Mouse (Mus musculus) intestine, postnatal 0 days (tissue): ENCODE results near the gene Vti1a. TPM values are rescaled to one million over a fixed set of nuclear protein-coding genes. Genes with fewer than 3 reads are reported as not detected.
A peak's percentile ranks its signal among the peaks of the same experiment; 100 is the strongest.

Experiments used
- ATAC-seq: fragments of 200-750 bp; cut with Nextera tagmentation; 2 replicates; pipeline ENCODE4 v1.8.0; 2017; ENCODE audit warnings: mild to moderate bottlenecking, moderate TSS enrichment, moderate library complexity
- H3K27ac ChIP-seq: fragments of 300-500 bp; sonication (generic); 2 replicates; pipeline ENCODE4 v1.5.1; 2014; ENCODE audit warnings: mild to moderate bottlenecking, low read depth, low read length, moderate library complexity
- H3K27me3 ChIP-seq: fragments of 300-500 bp; sonication (generic); replicated peaks from 2 replicates; pipeline ENCODE4 v1.6.1; 2014; ENCODE audit warnings: low read length, mixed read lengths; ENCODE audit not compliant: control insufficient read depth, insufficient read depth
- H3K36me3 ChIP-seq: fragments of 300-500 bp; sonication (generic); 2 replicates; pipeline ENCODE4 v1.6.1; 2014; ENCODE audit warnings: mild to moderate bottlenecking, moderate library complexity; ENCODE audit not compliant: control insufficient read depth, insufficient read depth
- H3K4me1 ChIP-seq: fragments of 300-500 bp; sonication (generic); replicated peaks from 2 replicates; pipeline ENCODE4 v1.6.1; 2014; ENCODE audit warnings: antibody characterized with exemption, low read length, mixed read lengths; ENCODE audit not compliant: control insufficient read depth, insufficient read depth
- H3K4me2 ChIP-seq: fragments of 300-500 bp; sonication (generic); replicated peaks from 2 replicates; pipeline ENCODE4 v1.6.1; 2014; ENCODE audit warnings: low read depth, mild to moderate bottlenecking, moderate library complexity
- H3K4me3 ChIP-seq: fragments of 300-500 bp; sonication (generic); 2 replicates; pipeline ENCODE4 v1.5.1; 2014; ENCODE audit warnings: low read depth, low read length
- H3K9ac ChIP-seq: fragments of 300-500 bp; sonication (generic); 2 replicates; pipeline ENCODE4 v1.6.1; 2014; ENCODE audit warnings: mild to moderate bottlenecking, low read depth, low read length
- H3K9me3 ChIP-seq: fragments of 300-500 bp; sonication (generic); 2 replicates; pipeline ENCODE4 v1.6.1; 2016; ENCODE audit warnings: mixed run types; ENCODE audit not compliant: control insufficient read depth
- CTCF ChIP-seq: sonication (generic); IDR thresholded peaks from 2 replicates; pipeline ENCODE4 v1.5.1; 2016; ENCODE audit warnings: low read depth, mild to moderate bottlenecking, control low read depth, antibody characterized with exemption, moderate library complexity
- WGBS: fragments of 180-500 bp; shearing (Covaris S2); extraction: QIAGEN DNeasy Blood & Tissue Kit; methylation state at CpG from one replicate; pipeline ENCODE4 v1.1.7; 2014; 5-methylcytosine and 5-hydroxymethylcytosine counted together
- polyA plus RNA-seq: library from polyadenylated mRNA; unstranded; fragments of >200 nt; fragmentation: Nextera tagmentation; extraction: Ambion mirVana; gene quantifications from 2 replicates; pipeline ENCODE4 v1.2.1, GENCODE M21; 2015

Gene Vti1a
- polyA plus RNA-seq = 21.3 and 23.2 TPM in 2 replicates

GRCm38 (mm10) chr19:55316109-55316714 lies at the start of gene Vti1a:
Gene Vti1a (plus strand): TSS chr19:55316295.
- Histone ChIP-seq H3K4me3 (peak within 1 kb of the TSS; percentile 80), H3K4me2 (peak within 1 kb of the TSS; percentile 96), H3K27me3 (no peaks in the 10 kb centered on the region), H3K9ac (peak within 1 kb of the TSS; percentile 74), H3K4me1 (no peaks in the 10 kb centered on the region; the same call in 1 of the 2 replicates), H3K9me3 (no peaks in the 10 kb centered on the region), H3K27ac (peak within 1 kb of the TSS; percentile 88), H3K36me3 (peaks cover 18% of the 10 kb centered on the region)
- WGBS = under 1% methylated on average over 47 of the region's 48 CpGs
- TF ChIP-seq CTCF = peak; percentile 70
- peak; percentile 88 for ATAC-seq

- no peak for TF ChIP-seq CTCF
- H3K4me1 ChIP-seq = peaks cover 7% of the 10 kb centered on the region; the same call in 1 of the 2 replicates
- 65% methylated on average over 3 of the region's 3 CpGs for WGBS
- ATAC-seq = no peak
- H3K36me3 ChIP-seq = peaks cover 37% of the 10 kb centered on the region
- H3K4me3 ChIP-seq = no peak overlapping the region
- no peak overlapping the region for H3K4me2 ChIP-seq
- peak overlapping the region; percentile 46 for H3K27ac ChIP-seq
- H3K9me3 ChIP-seq = no peaks in the 10 kb centered on the region
- no peaks in the 10 kb centered on the region for H3K27me3 ChIP-seq
- H3K9ac ChIP-seq = no peak overlapping the region
Observed at GRCm38 (mm10) chr19:55266786-55267185, 49.3 kb upstream of the Vti1a start.

DNA sequence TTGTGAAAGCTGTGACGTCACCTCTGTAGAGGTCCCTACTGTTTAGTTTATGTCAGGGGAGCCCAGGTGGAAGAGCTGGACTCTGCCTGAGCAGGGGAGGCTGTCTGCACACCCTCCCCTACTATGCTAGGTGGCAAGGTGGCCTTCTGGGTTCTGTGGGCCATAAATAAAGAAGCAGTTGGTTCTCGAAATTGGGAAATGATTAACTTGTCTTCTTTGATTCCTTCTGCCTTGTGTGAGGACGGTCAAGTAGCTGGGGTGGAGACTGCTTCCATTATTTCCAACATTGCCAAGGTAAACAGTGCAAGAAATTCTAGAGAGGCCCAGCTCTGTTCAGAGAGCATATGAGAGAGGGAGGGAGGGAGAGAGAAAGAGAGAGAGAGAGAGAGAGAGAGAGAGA lies 47.9 kb upstream of the Vti1a start:
- Histone ChIP-seq H3K9me3 (no peaks in the 10 kb centered on the region), H3K4me3 (no peak overlapping the region), H3K4me1 (peaks cover 7% of the 10 kb centered on the region; the same call in 1 of the 2 replicates), H3K27ac (peak overlapping the region; percentile 10), H3K9ac (no peak overlapping the region), H3K4me2 (no peak overlapping the region; the same call in 1 of the 2 replicates), H3K36me3 (peaks cover 49% of the 10 kb centered on the region), H3K27me3 (no peaks in the 10 kb centered on the region)
- WGBS = 24% methylated on average over 3 of the region's 3 CpGs
- no peak for TF ChIP-seq CTCF
- ATAC-seq = peak; percentile 67

DNA sequence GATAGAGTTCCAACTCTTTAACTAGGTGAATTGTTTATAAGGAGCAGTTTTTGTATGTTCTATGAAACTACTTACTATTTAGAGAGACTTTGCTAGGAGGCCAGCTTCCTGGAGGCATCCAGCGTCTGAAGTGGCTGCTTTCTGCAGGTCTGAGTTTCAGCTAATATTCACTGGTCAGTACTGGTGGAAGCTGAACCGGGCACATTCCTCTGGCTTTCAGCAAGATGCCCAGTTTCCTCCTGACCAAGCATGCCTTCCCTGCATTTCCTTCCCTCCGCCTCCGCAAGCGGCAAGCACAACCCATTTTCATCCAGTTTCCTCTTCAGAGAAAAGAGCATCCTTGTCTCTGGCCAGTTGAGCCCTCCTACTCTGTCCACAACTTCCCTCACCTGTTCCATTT lies 47.0 kb upstream of the Vti1a start:
- no peak for TF ChIP-seq CTCF
- H3K27ac ChIP-seq = peak overlapping the region; percentile 10
- WGBS = 76% methylated on average over 5 of the region's 5 CpGs
- ATAC-seq = no peak
- no peaks in the 10 kb centered on the region for H3K9me3 ChIP-seq
- no peaks in the 10 kb centered on the region for H3K27me3 ChIP-seq
- H3K4me1 ChIP-seq = peaks cover 7% of the 10 kb centered on the region; the same call in 1 of the 2 replicates
- no peak overlapping the region for H3K4me2 ChIP-seq
- no peak overlapping the region for H3K9ac ChIP-seq
- peaks cover 52% of the 10 kb centered on the region for H3K36me3 ChIP-seq
- H3K4me3 ChIP-seq = no peak overlapping the region

DNA sequence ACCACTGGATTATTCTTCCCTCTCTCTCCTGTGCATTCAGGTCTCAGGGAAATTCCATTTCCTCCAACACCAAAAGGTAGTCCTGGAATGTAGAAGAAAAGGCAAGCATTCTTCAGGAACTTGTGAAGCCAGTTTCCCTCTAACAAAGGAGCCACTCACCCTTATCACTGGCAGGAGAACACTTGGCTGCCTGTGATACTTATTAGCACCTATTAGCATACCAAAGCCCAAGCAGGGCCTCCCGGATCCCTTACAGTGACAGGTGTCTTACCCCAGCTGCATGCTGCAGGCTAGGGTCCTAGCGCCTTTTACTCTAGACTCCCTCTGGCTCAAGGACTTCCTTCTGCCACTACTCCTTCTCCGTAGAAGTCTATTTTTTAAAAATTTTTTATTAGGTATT lies 44.6 kb upstream of the Vti1a start:
- Histone ChIP-seq H3K9ac (no peak overlapping the region), H3K36me3 (peaks cover 62% of the 10 kb centered on the region), H3K9me3 (no peaks in the 10 kb centered on the region), H3K27me3 (no peaks in the 10 kb centered on the region), H3K27ac (no peak overlapping the region), H3K4me1 (peaks cover 7% of the 10 kb centered on the region; the same call in 1 of the 2 replicates), H3K4me3 (no peak overlapping the region), H3K4me2 (no peak overlapping the region)
- no peak for ATAC-seq
- 37% methylated on average over 3 of the region's 3 CpGs for WGBS
- TF ChIP-seq CTCF = no peak

GRCm38 (mm10) chr19:55273340-55273739 lies 42.8 kb upstream of the Vti1a start:
- ATAC-seq = no peak
- H3K4me3 ChIP-seq = no peak overlapping the region
- no peak overlapping the region for H3K9ac ChIP-seq
- WGBS = 57% methylated on average over 6 of the region's 6 CpGs
- H3K36me3 ChIP-seq = peaks cover 73% of the 10 kb centered on the region
- no peak for TF ChIP-seq CTCF
- H3K4me1 ChIP-seq = 0 out of 2 replicates have a peak, but pooled peaks cover 7% of the 10 kb centered on the region
- H3K27ac ChIP-seq = no peak overlapping the region
- H3K4me2 ChIP-seq = no peak overlapping the region
- no peaks in the 10 kb centered on the region for H3K9me3 ChIP-seq
- H3K27me3 ChIP-seq = no peaks in the 10 kb centered on the region

DNA sequence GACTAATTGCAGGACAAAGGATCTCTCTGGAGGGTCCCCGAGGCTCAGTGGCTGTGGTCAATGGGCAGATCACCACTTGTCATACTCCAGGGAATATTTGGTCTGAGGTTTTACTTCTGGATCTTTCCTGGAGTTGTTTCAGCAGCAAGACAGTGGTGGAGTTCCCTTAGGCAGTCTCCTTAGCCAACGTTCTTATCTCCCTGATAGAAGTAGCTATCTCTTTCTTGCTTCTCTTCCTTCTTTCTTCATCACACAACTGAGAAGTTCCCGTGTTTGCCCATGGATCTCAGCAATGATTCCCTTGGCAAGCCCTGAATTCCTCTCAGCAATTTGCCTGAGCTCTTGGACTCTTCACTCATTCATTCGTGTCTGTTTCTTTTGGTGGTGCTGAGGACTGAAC lies 40.0 kb upstream of the Vti1a start:
- Histone ChIP-seq H3K4me3 (no peak overlapping the region), H3K9me3 (no peaks in the 10 kb centered on the region), H3K27me3 (no peaks in the 10 kb centered on the region), H3K9ac (no peak overlapping the region), H3K36me3 (peaks cover 74% of the 10 kb centered on the region), H3K27ac (no peak overlapping the region), H3K4me2 (no peak overlapping the region), H3K4me1 (no peaks in the 10 kb centered on the region)
- 66% methylated on average over 4 of the region's 4 CpGs for WGBS
- ATAC-seq = no peak
- no peak for TF ChIP-seq CTCF
